In genomic region chr2:28451663-28452062, GRCm38 (mm10) we compare ENCODE assay signal across 23 mouse cellular contexts. TPM values are rescaled to one million over a fixed set of nuclear protein-coding genes. Genes with fewer than 3 reads are reported as not detected.
DNase-seq lines count a peak whose midpoint lies in the region; ATAC-seq lines count a peak whose summit lies in the region.
"Had no signal": no experiment of that assay in that cellular context is flagged by ENCODE, and none has a peak within 500 bp of the region (broad histone marks: within the 10 kb centered on the region; RNA-seq: fewer than 3 reads in every experiment).

No protein-coding gene starts in this region.

- 85% methylated on average over 11 of the region's 11 CpGs for WGBS in heart, embryonic 12.5 days
- WGBS in heart, embryonic 10.5 days: 83% methylated on average over 11 of the region's 11 CpGs

- peaks cover 21% of the 10 kb centered on the region for H3K27me3 ChIP-seq in heart, embryonic 12.5 days (replicated peaks)
- H3K27me3 ChIP-seq in heart, embryonic 10.5 days (ENCODE audit: insufficient read depth, poor library complexity, severe bottlenecking): peaks cover 46% of the 10 kb centered on the region
- H3K27me3 ChIP-seq: Patski had no signal

- intact Hi-C loops in heart, postnatal 36 days (cut with DNase I): no loop called here

- H3K36me3 ChIP-seq in heart, embryonic 12.5 days: peaks cover 33% of the 10 kb centered on the region
- H3K36me3 ChIP-seq in heart, embryonic 10.5 days: peaks cover 29% of the 10 kb centered on the region
- H3K36me3 ChIP-seq: G1E had no signal

- H3K9ac ChIP-seq in heart, embryonic 12.5 days: no peak overlapping the region

- no peak overlapping the region for H3K4me2 ChIP-seq in heart, embryonic 12.5 days

- peak; percentile 81 for DNase-seq in heart, adult 11 months
- DNase-seq in heart, embryonic 10.5 days (ENCODE audit: low spot score): peak; percentile 60
- DNase-seq in heart, postnatal 36 days: no peak
- DNase-seq in testis, postnatal 10 days (ENCODE audit: low spot score): peak; percentile 33
- DNase-seq in testis, postnatal 14 days (ENCODE audit: low spot score): no peak
- DNase-seq: adrenal gland, adult 2 months; adrenal gland, adult 8-10 months; adrenal gland, postnatal 10 days; adrenal gland, postnatal 14 days; adrenal gland, postnatal 25 days; adrenal gland, postnatal 36 days; B cell, adult 2 months; cerebellum, adult 11 months; cerebellum, adult 11-12 months; cerebellum, adult 18-20 months had no signal

- no peaks in the 10 kb centered on the region for H3K9me3 ChIP-seq in heart, embryonic 12.5 days (replicated peaks)
- H3K9me3 ChIP-seq in heart, embryonic 10.5 days: no peaks in the 10 kb centered on the region

- ATAC-seq in heart, embryonic 12.5 days (ENCODE audit: insufficient number of reproducible peaks, low FRiP score): no peak
- ATAC-seq: activated CD4-positive, CD25-positive, alpha-beta regulatory T cell, adult 4 months; CD4-positive, CD25-positive, alpha-beta regulatory T cell, adult 4 months; Patski had no signal

- no peak overlapping the region for H3K4me3 ChIP-seq in heart, embryonic 12.5 days
- H3K4me3 ChIP-seq in heart, embryonic 10.5 days: no peak overlapping the region

- no peak overlapping the region for H3K27ac ChIP-seq in heart, embryonic 12.5 days (ENCODE audit: poor library complexity, severe bottlenecking)
- H3K27ac ChIP-seq in heart, embryonic 10.5 days: no peak overlapping the region

- H3K4me1 ChIP-seq in heart, embryonic 12.5 days (replicated peaks): 0 out of 2 replicates have a peak, but pooled peaks cover 4% of the 10 kb centered on the region
- H3K4me1 ChIP-seq in heart, embryonic 10.5 days: peaks cover 10% of the 10 kb centered on the region

RNA-seq across cellular contexts. Expression of gene Ppp1r26, which starts 5.1 kb away (rescaled TPM):
- 4.7 and 5.1 TPM in 2 replicates for polyA plus RNA-seq in heart, embryonic 12.5 days (2016; fragmentation: Nextera tagmentation; extraction: Ambion mirVana)
- polyA plus RNA-seq in heart, embryonic 10.5 days (2016; fragmentation: Nextera tagmentation; extraction: Ambion mirVana): 3.6 and 3.7 TPM in 2 replicates
- total RNA-seq in heart, postnatal 36 days (2021): 1 to 10 TPM; 3.2 to 4.7 TPM
- total RNA-seq: CH12.LX, MEL had no signal
- polyA plus RNA-seq: CD4-positive, CD25-positive, alpha-beta regulatory T cell, adult 4 months; G1E had no signal

RNA-seq across cellular contexts. Expression of gene 1700007K13Rik, which starts 14.5 kb away (rescaled TPM):
- 0.29 and 0.49 TPM in 2 replicates for polyA plus RNA-seq in heart, embryonic 12.5 days (2016; fragmentation: Nextera tagmentation; extraction: Ambion mirVana)
- polyA plus RNA-seq in heart, embryonic 10.5 days (2016; fragmentation: Nextera tagmentation; extraction: Ambion mirVana): 0.54 and 0.72 TPM in 2 replicates
- not detected for total RNA-seq in heart, postnatal 36 days (2021)
- total RNA-seq: adrenal gland, postnatal 36 days; G1E; MEL had no signal
- polyA plus RNA-seq: adrenal gland, adult 2 months; CD4-positive, CD25-positive, alpha-beta regulatory T cell, adult 4 months had no signal

RNA-seq across cellular contexts. Expression of gene Mrps2, which starts 16.2 kb away (rescaled TPM):
- 49.6 and 52.9 TPM in 2 replicates for polyA plus RNA-seq in heart, embryonic 12.5 days (2016; fragmentation: Nextera tagmentation; extraction: Ambion mirVana)
- polyA plus RNA-seq in heart, embryonic 10.5 days (2016; fragmentation: Nextera tagmentation; extraction: Ambion mirVana): 60.7 and 67.7 TPM in 2 replicates
- 10 to 100 TPM; 38.2 to 41.8 TPM for total RNA-seq in heart, postnatal 36 days (2021)

RNA-seq across cellular contexts. Expression of gene Gbgt1, which starts 45.0 kb away (rescaled TPM):
- polyA plus RNA-seq in heart, embryonic 12.5 days (2016; fragmentation: Nextera tagmentation; extraction: Ambion mirVana): 0.28 and 0.41 TPM in 2 replicates
- polyA plus RNA-seq in heart, embryonic 10.5 days (2016; fragmentation: Nextera tagmentation; extraction: Ambion mirVana): 0.13 TPM in 1 of 2 replicates, not detected in the other
- total RNA-seq in heart, postnatal 36 days (2021): 1 to 10 TPM; 2.6 to 3.7 TPM
- total RNA-seq: CH12.LX, G1E, MEL had no signal
- polyA plus RNA-seq: activated CD4-positive, CD25-positive, alpha-beta regulatory T cell, adult 4 months; C2C12; CD4-positive, CD25-positive, alpha-beta regulatory T cell, adult 4 months; G1E; Patski had no signal

RNA-seq across cellular contexts. Expression of gene Gm10134, which starts 54.2 kb away (rescaled TPM):
- 0.82 TPM in 1 of 2 replicates, not detected in the other for polyA plus RNA-seq in heart, embryonic 12.5 days (2016; fragmentation: Nextera tagmentation; extraction: Ambion mirVana)
- not detected in 2 replicates for polyA plus RNA-seq in heart, embryonic 10.5 days (2016; fragmentation: Nextera tagmentation; extraction: Ambion mirVana)
- 1 to 10 TPM in 1 of 2 experiments, under 1 TPM in 1; 0.84 to 1.3 TPM for total RNA-seq in heart, postnatal 36 days (2021)
- total RNA-seq: CH12.LX, G1E, MEL had no signal
- polyA plus RNA-seq: activated CD4-positive, CD25-positive, alpha-beta regulatory T cell, adult 4 months; C2C12; CD4-positive, CD25-positive, alpha-beta regulatory T cell, adult 4 months; G1E; Patski had no signal

Comparison
In these comparisons a context has a peak if more than half of its experiments do, and no peak if none do; other contexts are left out.
1. DNase-seq: peak in heart, adult 11 months (single experiment), heart, embryonic 10.5 days (single experiment) and testis, postnatal 10 days (single experiment); none in heart, postnatal 36 days (0 of 2) and testis, postnatal 14 days (single experiment).